Mouse (Mus musculus) right cerebral cortex, postnatal 4 days (tissue): ENCODE data around the gene Cxcl17.
A peak's percentile ranks its signal among the peaks of the same experiment; 100 is the strongest.
"Not testable (repeated sequence)": the region's sequence is repeated elsewhere in the genome, so short reads cannot be mapped to it uniquely, and the experiment has no call there.

Experiments used
- DNase-seq: peaks from one replicate; pipeline ENCODE4 v3.0.0-alpha.2; 2022

Gene Cxcl17

GRCm38 (mm10) chr7:25412833-25413441 lies at the start of gene Cxcl17:
TSS of gene Cxcl17 (minus strand) at chr7:25412886.
- DNase-seq, result no peak

- DNase-seq, result not testable (repeated sequence)
These were observed 49.3 kb upstream of the Cxcl17 start for GRCm38 (mm10) chr7:25462033-25462337.

- peak; percentile 51 for DNase-seq
These were observed 48.8 kb upstream of the Cxcl17 start for GRCm38 (mm10) chr7:25461336-25462032.

- DNase-seq, result no peak
These were observed 39.4 kb upstream of the Cxcl17 start for GRCm38 (mm10) chr7:25452103-25452502.

- no peak for DNase-seq
These were observed 37.5 kb upstream of the Cxcl17 start for GRCm38 (mm10) chr7:25449913-25450890.

- no peak for DNase-seq
These were observed 28.1 kb upstream of the Cxcl17 start for GRCm38 (mm10) chr7:25440816-25441153.

GRCm38 (mm10) chr7:25439978-25440815 lies 27.5 kb upstream of the Cxcl17 start:
- no peak for DNase-seq

- no peak for DNase-seq
These were observed 26.6 kb upstream of the Cxcl17 start for GRCm38 (mm10) chr7:25439124-25439822.

GRCm38 (mm10) chr7:25436704-25437103 lies 24.0 kb upstream of the Cxcl17 start:
- no peak for DNase-seq

- DNase-seq, result no peak
These were observed 23.5 kb upstream of the Cxcl17 start for GRCm38 (mm10) chr7:25436226-25436625.

GRCm38 (mm10) chr7:25435546-25435851 lies 22.8 kb upstream of the Cxcl17 start:
- DNase-seq, result no peak

GRCm38 (mm10) chr7:25434654-25435545 lies 22.2 kb upstream of the Cxcl17 start:
- DNase-seq, result no peak

- DNase-seq, result no peak
These were observed 21.3 kb upstream of the Cxcl17 start for GRCm38 (mm10) chr7:25433781-25434560.

- DNase-seq, result no peak
These were observed 20.4 kb upstream of the Cxcl17 start for GRCm38 (mm10) chr7:25433007-25433541.

- no peak for DNase-seq
These were observed 19.7 kb upstream of the Cxcl17 start for GRCm38 (mm10) chr7:25432381-25432780.

- no peak for DNase-seq
These were observed 17.4 kb upstream of the Cxcl17 start for GRCm38 (mm10) chr7:25429886-25430784.

- no peak for DNase-seq
These were observed 15.6 kb upstream of the Cxcl17 start for GRCm38 (mm10) chr7:25428321-25428720.

- no peak for DNase-seq
These were observed 14.5 kb upstream of the Cxcl17 start for GRCm38 (mm10) chr7:25427144-25427543.

- not testable (repeated sequence) for DNase-seq
These were observed 13.7 kb upstream of the Cxcl17 start for GRCm38 (mm10) chr7:25426380-25426779.
